Comparison of ENCODE assay signal across 8 mouse cellular contexts in the genomic region with DNA sequence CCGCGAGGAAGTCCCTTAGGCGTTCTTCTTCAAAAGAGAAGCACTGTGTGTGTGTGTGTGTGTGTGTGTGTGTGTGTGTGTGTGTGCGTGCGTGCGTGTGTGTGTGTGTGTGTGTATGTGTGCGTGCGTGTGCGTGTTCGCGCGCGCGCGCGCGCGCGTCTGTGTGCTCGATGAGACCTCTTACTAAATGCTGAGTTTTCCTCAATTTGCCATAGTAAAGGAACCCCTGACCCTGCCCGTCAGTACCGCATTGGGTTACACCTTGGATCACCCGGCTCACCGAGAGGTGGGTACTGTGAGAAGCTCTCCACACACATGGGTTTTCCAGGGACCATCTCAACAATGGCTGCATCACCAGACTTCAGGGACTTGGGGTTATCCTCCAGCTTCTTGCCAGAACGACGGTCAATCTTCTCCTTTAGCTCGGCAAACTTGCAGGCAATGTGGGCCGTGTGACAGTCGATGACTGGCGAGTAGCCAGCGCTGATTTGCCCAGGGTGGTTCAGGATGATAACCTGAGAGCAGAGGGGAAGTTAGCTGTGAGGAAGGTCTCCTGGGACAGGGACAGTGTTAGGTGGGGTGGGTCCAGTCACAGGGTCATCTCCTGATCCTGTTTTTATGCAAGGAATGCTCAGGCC. TPM values are rescaled to one million over a fixed set of nuclear protein-coding genes. Genes with fewer than 3 reads are reported as not detected.
A peak's percentile ranks its signal among the peaks of the same experiment; 100 is the strongest.
DNase-seq lines count a peak whose midpoint lies in the region; ATAC-seq and TF ChIP-seq lines count a peak whose summit lies in the region.

No protein-coding gene starts in this region.

- peak overlapping the region; percentile 88 for H3K4me2 ChIP-seq in neural tube, embryonic 11.5 days (ENCODE audit: low read depth)

- H3K4me1 ChIP-seq in neural tube, embryonic 11.5 days (ENCODE audit: control insufficient read depth, insufficient read depth, low read length): no peaks in the 10 kb centered on the region
- peaks cover 16% of the 10 kb centered on the region for H3K4me1 ChIP-seq in limb, embryonic 10.5 days
- peaks cover 4% of the 10 kb centered on the region; the same call in 1 of the 2 replicates for H3K4me1 ChIP-seq in small intestine, adult 2 months (ENCODE audit: control insufficient read depth, insufficient read depth, insufficient read length, low read length)

- no peaks in the 10 kb centered on the region for H3K36me3 ChIP-seq in neural tube, embryonic 11.5 days (ENCODE audit: control insufficient read depth, insufficient read depth, low read length)
- no peaks in the 10 kb centered on the region for H3K36me3 ChIP-seq in limb, embryonic 10.5 days
- no peaks in the 10 kb centered on the region for H3K36me3 ChIP-seq in small intestine, adult 2 months (ENCODE audit: control insufficient read depth, insufficient read depth, low read length)

- H3K27ac ChIP-seq in neural tube, embryonic 11.5 days (ENCODE audit: low read depth, low read length): no peak overlapping the region
- no peak overlapping the region for H3K27ac ChIP-seq in limb, embryonic 10.5 days
- H3K27ac ChIP-seq in small intestine, adult 2 months (ENCODE audit: insufficient read depth, low read depth, low read length): no peak overlapping the region

- peaks cover 13% of the 10 kb centered on the region; the same call in 1 of the 2 replicates for H3K27me3 ChIP-seq in neural tube, embryonic 11.5 days (ENCODE audit: control insufficient read depth, insufficient read depth, low read length)
- H3K27me3 ChIP-seq in limb, embryonic 10.5 days (ENCODE audit: low read depth, poor library complexity, severe bottlenecking): peaks cover 88% of the 10 kb centered on the region
- peaks cover 13% of the 10 kb centered on the region for H3K27me3 ChIP-seq in small intestine, adult 2 months (ENCODE audit: control insufficient read depth, insufficient read depth, low read length)

- no peaks in the 10 kb centered on the region for H3K9me3 ChIP-seq in neural tube, embryonic 11.5 days (ENCODE audit: control insufficient read depth, low read length)
- no peaks in the 10 kb centered on the region for H3K9me3 ChIP-seq in limb, embryonic 10.5 days (replicated peaks)

- TF ChIP-seq POLR2A in small intestine, adult 2 months (IDR thresholded peaks at IDR 0.05; ENCODE audit: low read depth, low read length): no peak

- no peak for TF ChIP-seq CTCF in small intestine, adult 2 months (IDR thresholded peaks at IDR 0.05; ENCODE audit: extremely low read depth, insufficient read length, insufficient replicate concordance, low read depth, low read length)

- H3K4me3 ChIP-seq in neural tube, embryonic 11.5 days (ENCODE audit: low read depth, low read length): peak overlapping the region; percentile 40
- peak overlapping the region; percentile 59 for H3K4me3 ChIP-seq in limb, embryonic 10.5 days
- H3K4me3 ChIP-seq in small intestine, adult 2 months (ENCODE audit: low read depth, low read length): peak overlapping the region; percentile 49; the same call in 1 of the 2 replicates

- H3K9ac ChIP-seq in neural tube, embryonic 11.5 days (ENCODE audit: low read length): no peak overlapping the region

- peak; percentile 59 to 67 for DNase-seq in cerebellum, adult 18-20 months
- DNase-seq in cerebellum, adult 11 months: no peak
- DNase-seq in neural tube, embryonic 11.5 days (ENCODE audit: low spot score): no peak
- DNase-seq in neural tube, embryonic 10.5 days (ENCODE audit: extremely low spot score, low spot score): no peak
- DNase-seq in limb, embryonic 10.5 days (ENCODE audit: low spot score): peak; percentile 34
- DNase-seq in frontal cortex, postnatal 14 days (ENCODE audit: low spot score in 2 of 2): no peak
- no peak for DNase-seq in natural killer cell, adult 2 months (ENCODE audit: low spot score in 2 of 2)

- WGBS in neural tube, embryonic 11.5 days: 12% methylated on average over 28 of the region's 31 CpGs
- 17% methylated on average over 31 of the region's 31 CpGs for whole genome bisulfite sequencing in limb, embryonic 10.5 days
- WGBS in small intestine, adult 2 months: 9% methylated on average over 31 of the region's 31 CpGs

- ATAC-seq in neural tube, embryonic 11.5 days (ENCODE audit: insufficient read depth, low FRiP score, low TSS enrichment): no peak

RNA-seq across cellular contexts. Expression of a gene that starts 8.4 kb away (rescaled TPM):
- polyA plus RNA-seq in neural tube, embryonic 11.5 days (2014; fragmentation: Nextera tagmentation; extraction: Ambion mirVana): 0.92 and 0.93 TPM in 2 replicates
- not detected in 2 replicates for polyA plus RNA-seq in limb, embryonic 10.5 days (2016; fragmentation: Nextera tagmentation; extraction: Ambion mirVana)
- 1.6 and 3.4 TPM in 2 replicates for polyA plus RNA-seq in small intestine, adult 2 months (2012; rRNA removed)

RNA-seq across cellular contexts. Expression of a gene that starts 13.3 kb away (rescaled TPM):
- polyA plus RNA-seq in neural tube, embryonic 11.5 days (2014; fragmentation: Nextera tagmentation; extraction: Ambion mirVana): 16.0 and 17.1 TPM in 2 replicates
- polyA plus RNA-seq in limb, embryonic 10.5 days (2016; fragmentation: Nextera tagmentation; extraction: Ambion mirVana): 0.10 and 0.20 TPM in 2 replicates
- polyA plus RNA-seq in small intestine, adult 2 months (2012; rRNA removed): 0.29 and 0.51 TPM in 2 replicates

RNA-seq across cellular contexts. Expression of a gene that starts 38.6 kb away (rescaled TPM):
- polyA plus RNA-seq in neural tube, embryonic 11.5 days (2014; fragmentation: Nextera tagmentation; extraction: Ambion mirVana): 402 and 413 TPM in 2 replicates
- 394 and 428 TPM in 2 replicates for polyA plus RNA-seq in limb, embryonic 10.5 days (2016; fragmentation: Nextera tagmentation; extraction: Ambion mirVana)
- 98.4 and 174 TPM in 2 replicates for polyA plus RNA-seq in small intestine, adult 2 months (2012; rRNA removed)

RNA-seq across cellular contexts. Expression of a gene that starts 54.2 kb away (rescaled TPM):
- polyA plus RNA-seq in neural tube, embryonic 11.5 days (2014; fragmentation: Nextera tagmentation; extraction: Ambion mirVana): not detected in 2 replicates
- polyA plus RNA-seq in limb, embryonic 10.5 days (2016; fragmentation: Nextera tagmentation; extraction: Ambion mirVana): not detected in 2 replicates
- polyA plus RNA-seq in small intestine, adult 2 months (2012; rRNA removed): 6.2 and 9.5 TPM in 2 replicates

Comparison
In these comparisons a context has a peak if more than half of its experiments do, and no peak if none do; other contexts are left out.
1. DNase-seq: peak in cerebellum, adult 18-20 months (2 of 2) and limb, embryonic 10.5 days (single experiment); none in cerebellum, adult 11 months (single experiment), neural tube, embryonic 11.5 days (single experiment), neural tube, embryonic 10.5 days (single experiment), frontal cortex, postnatal 14 days (0 of 2) and natural killer cell, adult 2 months (0 of 2).
2. RNA of a gene that starts 13.3 kb away (polyA plus RNA-seq): 16.0 to 17.1 TPM in neural tube, embryonic 11.5 days; 0.29 to 0.51 TPM in small intestine, adult 2 months and 0.10 to 0.20 TPM in limb, embryonic 10.5 days; every median in the first group is over 10 times any median in the second.
3. Peak in every context shown above with its lines, with median percentiles within 50 percentile points of each other: H3K4me3 ChIP-seq.